Mouse (Mus musculus) bone marrow macrophage, adult 2 months (primary cell): ENCODE measurements around the gene Mettl27. TPM values are rescaled to one million over a fixed set of nuclear protein-coding genes. Genes with fewer than 3 reads are reported as not detected.

Experiments
- H3K27ac ChIP-seq: 2 replicates; pipeline ENCODE4 v1.5.1; 2012; ENCODE audit warnings: low read depth, low read length; ENCODE audit not compliant: insufficient read depth
- H3K4me1 ChIP-seq: 2 replicates; pipeline ENCODE4 v1.6.1; 2012; ENCODE audit warnings: low read length; ENCODE audit not compliant: control insufficient read depth, insufficient read depth
- H3K4me3 ChIP-seq: 2 replicates; pipeline ENCODE4 v1.5.1; 2012; ENCODE audit warnings: mild to moderate bottlenecking, low read length, moderate library complexity; ENCODE audit not compliant: insufficient read depth
- CTCF ChIP-seq: IDR thresholded peaks from 2 replicates; pipeline ENCODE4 v1.5.1; 2012; ENCODE audit warnings: low read depth, mild to moderate bottlenecking, low read length, moderate library complexity
- POLR2A ChIP-seq: IDR thresholded peaks from 2 replicates; pipeline ENCODE4 v1.6.1; 2012; ENCODE audit warnings: mild to moderate bottlenecking, low read depth, low read length, borderline replicate concordance
- polyA plus RNA-seq: library from polyadenylated mRNA; stranded (reverse); fragments of >200 nt; gene quantifications from 2 replicates; pipeline ENCODE4 v1.2.4, GENCODE M21; 2012; ENCODE audit not compliant: missing spikeins, insufficient read depth, insufficient read length

Gene Mettl27
- polyA plus RNA-seq, 1 experiment: 7.0 TPM

GRCm38 (mm10) chr5:134897596-134897995, 34.6 kb upstream of the Mettl27 start:
- Histone ChIP-seq H3K27ac (no peak overlapping the region), H3K4me3 (no peak overlapping the region), H3K4me1 (no peaks in the 10 kb centered on the region)
- no peak for TF ChIP-seq CTCF
- no peak for TF ChIP-seq POLR2A

DNA sequence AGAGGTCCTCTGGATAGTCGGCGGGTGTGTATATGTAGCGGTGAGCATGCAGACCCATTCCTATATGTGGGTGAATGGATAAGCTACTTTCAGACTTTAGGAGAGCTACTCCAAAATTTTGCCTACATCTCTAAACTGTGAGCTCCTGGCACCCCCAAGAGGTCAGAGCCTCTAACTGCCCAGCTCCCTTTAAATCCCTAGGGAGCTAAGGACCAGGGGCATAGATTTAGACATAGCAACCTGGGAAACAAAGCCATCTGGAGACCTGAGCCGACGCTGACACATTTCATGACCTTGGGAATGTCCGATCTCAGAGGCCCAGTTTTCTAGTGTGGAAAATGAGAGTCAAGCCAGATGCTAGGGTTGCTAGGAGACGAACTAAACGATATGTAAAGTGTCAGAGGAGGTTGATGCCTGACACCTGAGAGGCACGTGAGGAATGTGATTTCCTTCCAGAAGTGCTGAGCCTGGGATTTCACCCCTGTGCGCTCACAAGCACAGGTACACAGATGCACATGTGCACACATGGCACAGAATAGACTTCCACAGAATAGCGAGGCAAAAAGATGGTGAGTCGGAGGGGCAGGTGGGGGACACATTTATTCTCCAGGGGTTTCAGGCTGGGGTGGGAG, 31.0 kb upstream of the Mettl27 start:
- H3K4me3 ChIP-seq: no peak overlapping the region
- no peak for TF ChIP-seq CTCF
- TF ChIP-seq POLR2A: no peak
- no peak overlapping the region for H3K27ac ChIP-seq
- H3K4me1 ChIP-seq: no peaks in the 10 kb centered on the region; the same call in 1 of the 2 replicates

DNA sequence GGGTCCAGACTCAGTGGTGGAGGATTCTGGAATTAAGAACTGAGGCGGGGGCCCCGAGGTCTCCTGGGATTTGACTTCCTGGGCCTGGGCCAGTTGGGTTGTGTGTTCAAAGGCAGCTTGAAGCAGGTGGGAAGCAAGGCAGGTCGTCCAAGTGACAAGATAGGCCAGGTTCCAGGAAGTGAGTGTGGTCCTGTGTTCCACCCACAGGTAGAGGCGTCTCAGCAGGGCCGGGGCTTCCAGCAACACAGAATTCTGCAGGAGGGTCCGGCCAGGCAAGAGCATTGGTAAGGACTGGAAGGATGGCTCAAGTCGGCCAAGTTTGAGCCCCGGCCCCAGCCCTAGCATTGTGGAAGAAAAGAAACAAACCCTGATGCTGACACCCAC, 30.5 kb upstream of the Mettl27 start:
- TF ChIP-seq CTCF (no peak), POLR2A (no peak)
- Histone ChIP-seq H3K27ac (no peak overlapping the region), H3K4me1 (no peaks in the 10 kb centered on the region; the same call in 1 of the 2 replicates), H3K4me3 (no peak overlapping the region)

- no peak for TF ChIP-seq POLR2A
- TF ChIP-seq CTCF: no peak
- no peaks in the 10 kb centered on the region; the same call in 1 of the 2 replicates for H3K4me1 ChIP-seq
- no peak within 1 kb of the TSS for H3K27ac ChIP-seq
- no peak within 1 kb of the TSS for H3K4me3 ChIP-seq
Measured at GRCm38 (mm10) chr5:134906633-134907032, 25.5 kb upstream of the Mettl27 start, which contains the start of gene Tmem270. TSS of gene Tmem270 (minus strand) at chr5:134906733.

GRCm38 (mm10) chr5:134907135-134907534, 25.0 kb upstream of the Mettl27 start:
- TF ChIP-seq POLR2A (no peak), CTCF (peak; percentile 83)
- no peak overlapping the region for H3K4me3 ChIP-seq

GRCm38 (mm10) chr5:134911901-134912300, 20.3 kb upstream of the Mettl27 start:
- H3K27ac ChIP-seq: no peak overlapping the region
- no peaks in the 10 kb centered on the region for H3K4me1 ChIP-seq

More at GRCm38 (mm10) chr5:134907135-134907534, 25.0 kb upstream of the Mettl27 start:
- no peak overlapping the region for H3K27ac ChIP-seq
- no peaks in the 10 kb centered on the region; the same call in 1 of the 2 replicates for H3K4me1 ChIP-seq

DNA sequence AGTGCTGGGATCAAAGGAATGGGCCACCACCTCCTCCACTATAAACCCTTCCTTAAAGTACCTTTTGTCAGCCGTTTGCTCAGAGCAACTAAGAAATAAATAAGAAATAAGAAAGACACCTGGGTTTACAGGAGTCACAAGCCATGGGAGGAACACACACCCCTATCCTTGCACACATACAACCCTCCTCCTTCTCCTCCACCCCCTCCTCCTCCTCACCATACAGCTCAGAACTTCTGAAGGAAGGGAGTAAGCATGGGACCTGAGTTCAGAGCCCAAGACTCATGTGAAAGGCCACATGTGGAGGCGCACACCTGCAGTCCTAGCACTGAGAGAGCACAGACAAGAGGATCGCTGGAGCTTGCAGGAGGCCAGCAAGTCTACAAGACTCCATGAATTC, 18.8 kb upstream of the Mettl27 start:
- TF ChIP-seq POLR2A (no peak), CTCF (no peak)
- no peak overlapping the region for H3K4me3 ChIP-seq
- H3K4me1 ChIP-seq: no peaks in the 10 kb centered on the region
- H3K27ac ChIP-seq: no peak overlapping the region

More at GRCm38 (mm10) chr5:134911901-134912300, 20.3 kb upstream of the Mettl27 start:
- no peak overlapping the region for H3K4me3 ChIP-seq
- TF ChIP-seq POLR2A (no peak), CTCF (no peak)

GRCm38 (mm10) chr5:134913753-134914152, 18.4 kb upstream of the Mettl27 start:
- no peak overlapping the region for H3K4me3 ChIP-seq
- no peaks in the 10 kb centered on the region for H3K4me1 ChIP-seq
- H3K27ac ChIP-seq: no peak overlapping the region
- TF ChIP-seq POLR2A: no peak
- no peak for TF ChIP-seq CTCF

DNA sequence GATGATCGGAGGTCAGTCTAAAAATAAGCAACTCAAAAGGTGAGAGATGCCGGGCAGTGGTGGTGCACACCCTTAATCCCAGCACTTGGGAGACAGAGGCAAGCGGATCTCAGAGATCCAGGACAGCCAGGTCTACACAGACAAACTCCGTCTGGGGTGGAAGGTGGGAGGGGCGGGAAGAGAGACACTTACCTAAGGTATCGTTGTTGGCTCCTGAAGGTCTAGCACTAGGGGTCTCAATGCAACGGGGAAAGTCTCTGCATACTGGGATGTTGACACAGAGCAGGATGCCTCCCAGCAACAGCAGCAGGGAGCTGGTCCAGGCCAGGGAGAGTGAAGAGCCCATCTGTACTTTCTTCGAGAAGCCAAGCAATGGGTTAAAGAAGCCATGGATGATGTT, 17.7 kb upstream of the Mettl27 start:
- TF ChIP-seq CTCF: no peak
- TF ChIP-seq POLR2A: no peak
- Histone ChIP-seq H3K4me1 (no peaks in the 10 kb centered on the region), H3K27ac (no peak overlapping the region), H3K4me3 (no peak overlapping the region)

GRCm38 (mm10) chr5:134915311-134915710, 16.9 kb upstream of the Mettl27 start, which contains the start of gene Cldn13:
TSS of gene Cldn13 (minus strand) at chr5:134915526.
- Histone ChIP-seq H3K4me3 (no peak within 1 kb of the TSS), H3K27ac (no peak within 1 kb of the TSS), H3K4me1 (no peaks in the 10 kb centered on the region)

More at GRCm38 (mm10) chr5:134915311-134915710, 16.9 kb upstream of the Mettl27 start, which contains the start of gene Cldn13:
- TF ChIP-seq CTCF (no peak), POLR2A (no peak)
